Mouse (Mus musculus) embryonic facial prominence, embryonic 14.5 days (tissue): ENCODE measurements at regions not wholly inside any gene's neighbourhood (a gene's known extent, or its start where the extent isn't known, plus 50 kb on each side); places are given as distances from the start of the nearest gene placed in this dataset.

Experiments
- ATAC-seq: fragments of 200-750 bp; cut with Nextera tagmentation; 2 replicates; pipeline ENCODE4 v1.8.0; 2017; ENCODE audit warnings: low read depth, moderate number of reproducible peaks, moderate TSS enrichment
- DNase-seq: peaks from one replicate; pipeline ENCODE4 v3.0.0-alpha.2; 2015; ENCODE audit warnings: low spot score
- H3K27ac ChIP-seq: fragments of 300-500 bp; sonication (generic); replicated peaks from 2 replicates; pipeline ENCODE4 v1.5.1; 2014; ENCODE audit warnings: low read depth, mild to moderate bottlenecking, low read length, moderate library complexity
- H3K27me3 ChIP-seq: fragments of 300-500 bp; sonication (generic); replicated peaks from 2 replicates; pipeline ENCODE4 v1.6.1; 2014; ENCODE audit warnings: low read length; ENCODE audit not compliant: control insufficient read depth, insufficient read depth
- H3K36me3 ChIP-seq: fragments of 300-500 bp; sonication (generic); 2 replicates; pipeline ENCODE4 v1.6.1; 2014; ENCODE audit warnings: low read length, mixed read lengths; ENCODE audit not compliant: control insufficient read depth, insufficient read depth
- H3K4me1 ChIP-seq: fragments of 300-500 bp; sonication (generic); 2 replicates; pipeline ENCODE4 v1.6.1; 2014; ENCODE audit warnings: antibody characterized with exemption, low read length; ENCODE audit not compliant: control insufficient read depth, insufficient read depth
- H3K4me2 ChIP-seq: fragments of 300-500 bp; sonication (generic); 2 replicates; pipeline ENCODE4 v1.6.1; 2014; ENCODE audit warnings: low read depth, mild to moderate bottlenecking, low read length, moderate library complexity, mixed read lengths
- H3K4me3 ChIP-seq: fragments of 300-500 bp; sonication (generic); 2 replicates; pipeline ENCODE4 v1.5.1; 2014; ENCODE audit warnings: low read depth, mild to moderate bottlenecking, low read length
- H3K9ac ChIP-seq: fragments of 300-500 bp; sonication (generic); 2 replicates; pipeline ENCODE4 v1.6.1; 2014; ENCODE audit warnings: low read depth, mild to moderate bottlenecking, low read length, moderate library complexity, mixed read lengths
- H3K9me3 ChIP-seq: fragments of 300-500 bp; sonication (generic); 2 replicates; pipeline ENCODE4 v1.6.1; 2016; ENCODE audit warnings: low read length; ENCODE audit not compliant: control insufficient read depth
- WGBS: fragments of 180-500 bp; shearing (Covaris S2); extraction: QIAGEN DNeasy Blood & Tissue Kit; methylation state at CpG from one replicate; pipeline ENCODE4 v1.1.7; 2014; 5-methylcytosine and 5-hydroxymethylcytosine counted together

GRCm38 (mm10) chr13:3752334-3752733 lies 51.8 kb downstream of the Calml3 start:
- Histone ChIP-seq H3K9ac (no peak overlapping the region), H3K4me3 (no peak overlapping the region), H3K4me1 (peaks cover 19% of the 10 kb centered on the region), H3K27ac (no peak overlapping the region), H3K4me2 (no peak overlapping the region), H3K27me3 (no peaks in the 10 kb centered on the region), H3K36me3 (no peaks in the 10 kb centered on the region), H3K9me3 (no peaks in the 10 kb centered on the region)
- DNase-seq (no peak), ATAC-seq (no peak)
- WGBS, result 89% methylated on average over 5 of the region's 5 CpGs

DNA sequence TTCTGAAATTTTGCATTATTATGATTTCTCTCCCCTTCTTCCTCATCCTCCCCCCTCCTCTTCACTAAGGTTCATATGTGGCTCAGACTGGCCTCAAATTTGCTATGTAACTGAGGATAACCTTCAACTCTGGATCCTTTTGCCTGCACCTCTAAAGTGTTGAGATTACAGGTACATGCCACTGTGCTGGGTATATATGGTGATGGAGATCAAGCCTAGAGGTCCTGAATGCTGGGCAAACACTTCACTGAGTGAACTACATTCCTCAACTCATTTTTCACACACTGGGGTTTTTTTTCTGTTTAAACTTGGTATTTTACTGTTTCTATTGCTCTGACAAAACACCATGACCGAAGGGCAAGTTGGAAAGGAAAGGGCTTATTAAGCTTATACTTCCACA lies 52.9 kb downstream of the Calml3 start:
- no peak overlapping the region for H3K27ac ChIP-seq
- WGBS, result 79% methylated on average over 1 of the region's 1 CpGs
- ATAC-seq, result no peak
- H3K36me3 ChIP-seq, result no peaks in the 10 kb centered on the region
- no peaks in the 10 kb centered on the region for H3K27me3 ChIP-seq
- H3K4me2 ChIP-seq, result no peak overlapping the region
- peaks cover 29% of the 10 kb centered on the region for H3K4me1 ChIP-seq
- H3K9ac ChIP-seq, result no peak overlapping the region
- H3K4me3 ChIP-seq, result no peak overlapping the region
- no peaks in the 10 kb centered on the region for H3K9me3 ChIP-seq
- no peak for DNase-seq

DNA sequence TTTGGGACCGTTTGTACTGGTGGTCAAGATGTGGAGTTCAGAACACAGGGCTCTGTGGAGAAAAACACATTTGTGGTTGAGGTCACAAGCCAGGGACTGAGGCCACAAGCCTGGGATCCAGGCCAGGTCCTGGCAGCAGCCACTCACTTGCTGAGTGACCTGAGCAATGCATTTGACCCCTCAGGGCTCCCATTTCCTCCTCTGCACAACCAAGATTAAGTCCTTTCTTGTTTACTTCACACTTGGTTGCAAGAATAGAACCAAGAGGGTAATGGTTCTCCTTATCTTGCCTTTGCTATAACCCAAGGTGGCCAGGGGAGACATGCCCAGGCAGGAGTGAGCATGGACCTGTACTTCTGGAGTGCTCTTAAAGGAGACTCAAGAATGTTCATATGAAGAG lies 53.4 kb downstream of the Calml3 start:
- H3K4me3 ChIP-seq, result no peak overlapping the region
- H3K9ac ChIP-seq, result no peak overlapping the region
- H3K27ac ChIP-seq, result no peak overlapping the region
- 44% methylated on average over 1 of the region's 1 CpGs for WGBS
- H3K36me3 ChIP-seq, result no peaks in the 10 kb centered on the region
- DNase-seq, result no peak
- H3K4me1 ChIP-seq, result peaks cover 31% of the 10 kb centered on the region
- H3K4me2 ChIP-seq, result no peak overlapping the region
- no peak for ATAC-seq
- no peaks in the 10 kb centered on the region for H3K27me3 ChIP-seq
- no peaks in the 10 kb centered on the region for H3K9me3 ChIP-seq

DNA sequence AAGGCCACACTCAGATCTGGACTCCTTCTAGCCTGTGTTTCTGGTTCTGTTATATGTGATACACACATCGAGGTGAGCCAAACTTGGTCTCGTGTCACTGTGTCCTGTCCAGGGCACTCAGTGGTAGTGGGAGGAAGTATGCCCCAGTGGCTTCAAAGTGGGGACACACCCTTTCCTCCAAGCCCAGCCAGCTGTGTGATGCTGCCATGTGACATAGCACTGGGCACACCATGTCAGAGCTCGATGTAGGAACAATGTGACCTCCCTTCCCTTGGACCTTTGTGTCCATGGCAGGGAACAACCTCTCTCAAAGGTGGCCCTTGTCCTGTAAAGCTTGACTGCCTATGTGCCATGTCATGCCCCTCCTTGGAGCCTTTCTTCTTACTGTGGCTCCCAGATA lies 54.5 kb downstream of the Calml3 start:
- Histone ChIP-seq H3K27me3 (no peaks in the 10 kb centered on the region), H3K36me3 (no peaks in the 10 kb centered on the region), H3K4me1 (peaks cover 37% of the 10 kb centered on the region), H3K4me2 (no peak overlapping the region), H3K9ac (no peak overlapping the region), H3K27ac (no peak overlapping the region), H3K4me3 (no peak overlapping the region), H3K9me3 (no peaks in the 10 kb centered on the region)
- ATAC-seq (no peak), DNase-seq (no peak)
- 53% methylated on average over 3 of the region's 3 CpGs for WGBS

- ATAC-seq, result no peak
- Histone ChIP-seq H3K4me1 (peaks cover 41% of the 10 kb centered on the region), H3K36me3 (no peaks in the 10 kb centered on the region), H3K4me3 (no peak overlapping the region), H3K9ac (no peak overlapping the region), H3K9me3 (no peaks in the 10 kb centered on the region), H3K4me2 (no peak overlapping the region), H3K27ac (no peak overlapping the region), H3K27me3 (no peaks in the 10 kb centered on the region)
- 42% methylated on average over 5 of the region's 5 CpGs for WGBS
- peak; percentile 48 for DNase-seq
Measured at GRCm38 (mm10) chr13:3748859-3749258, 55.3 kb downstream of the Calml3 start.

GRCm38 (mm10) chr13:3746524-3746923 lies 57.6 kb downstream of the Calml3 start:
- Histone ChIP-seq H3K4me3 (no peak overlapping the region), H3K36me3 (no peaks in the 10 kb centered on the region), H3K4me1 (peaks cover 61% of the 10 kb centered on the region), H3K9ac (peak overlapping the region; percentile 21; the same call in 1 of the 2 replicates), H3K27me3 (no peaks in the 10 kb centered on the region), H3K9me3 (no peaks in the 10 kb centered on the region), H3K27ac (peak overlapping the region; percentile 88), H3K4me2 (no peak overlapping the region)
- 20% methylated on average over 10 of the region's 10 CpGs for WGBS
- ATAC-seq (no peak), DNase-seq (peak; percentile 90)

GRCm38 (mm10) chr13:3744870-3745269 lies 59.2 kb downstream of the Calml3 start:
- Histone ChIP-seq H3K27me3 (no peaks in the 10 kb centered on the region), H3K9ac (no peak overlapping the region), H3K36me3 (no peaks in the 10 kb centered on the region), H3K4me3 (no peak overlapping the region), H3K4me1 (peaks cover 52% of the 10 kb centered on the region), H3K4me2 (no peak overlapping the region), H3K27ac (no peak overlapping the region), H3K9me3 (no peaks in the 10 kb centered on the region)
- ATAC-seq (no peak), DNase-seq (no peak)
- 54% methylated on average over 3 of the region's 3 CpGs for WGBS

DNA sequence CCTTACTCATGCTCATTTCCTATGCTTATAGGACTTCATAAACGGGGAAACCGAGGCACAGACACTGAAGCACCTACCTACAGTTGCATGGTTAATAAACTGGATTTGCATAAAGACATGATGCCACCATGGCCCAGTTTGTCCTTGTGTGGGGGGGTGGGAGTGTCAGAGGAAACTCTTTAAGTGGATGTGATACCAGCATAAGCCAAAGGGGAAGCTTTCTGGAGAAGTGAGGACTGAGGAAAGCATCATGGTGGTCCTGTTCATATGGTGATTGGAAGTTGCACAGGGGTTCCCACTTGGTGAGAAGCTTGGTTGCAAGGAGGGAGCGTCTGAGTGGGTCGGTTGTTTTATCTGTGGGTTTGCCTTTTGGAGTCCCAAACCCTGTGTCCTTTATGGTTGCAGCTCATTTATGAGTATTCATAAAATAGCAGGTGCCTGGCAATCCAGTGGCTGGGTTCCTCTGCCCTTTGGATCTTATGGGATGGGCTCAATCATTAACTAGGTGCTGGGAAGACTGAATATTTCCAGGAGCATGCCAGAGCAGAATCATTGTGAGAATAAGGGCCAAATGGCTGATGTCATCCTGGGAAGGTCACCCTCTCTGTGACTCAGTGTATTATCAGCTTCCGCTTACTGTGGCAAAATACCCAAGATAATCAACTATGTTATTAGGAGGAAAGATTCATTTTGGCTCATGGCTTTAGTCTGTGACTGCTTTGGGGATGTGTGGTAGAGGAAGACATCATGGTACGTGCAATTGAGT lies 60.2 kb downstream of the Calml3 start:
- 79% methylated on average over 6 of the region's 6 CpGs for WGBS
- ATAC-seq (no peak), DNase-seq (no peak)
- no peaks in the 10 kb centered on the region for H3K27me3 ChIP-seq
- H3K9me3 ChIP-seq, result no peaks in the 10 kb centered on the region
- H3K27ac ChIP-seq, result peak overlapping the region; percentile 96
- H3K4me3 ChIP-seq, result no peak overlapping the region
- no peak overlapping the region for H3K4me2 ChIP-seq
- no peak overlapping the region for H3K9ac ChIP-seq
- peaks cover 49% of the 10 kb centered on the region for H3K4me1 ChIP-seq
- no peaks in the 10 kb centered on the region for H3K36me3 ChIP-seq

DNA sequence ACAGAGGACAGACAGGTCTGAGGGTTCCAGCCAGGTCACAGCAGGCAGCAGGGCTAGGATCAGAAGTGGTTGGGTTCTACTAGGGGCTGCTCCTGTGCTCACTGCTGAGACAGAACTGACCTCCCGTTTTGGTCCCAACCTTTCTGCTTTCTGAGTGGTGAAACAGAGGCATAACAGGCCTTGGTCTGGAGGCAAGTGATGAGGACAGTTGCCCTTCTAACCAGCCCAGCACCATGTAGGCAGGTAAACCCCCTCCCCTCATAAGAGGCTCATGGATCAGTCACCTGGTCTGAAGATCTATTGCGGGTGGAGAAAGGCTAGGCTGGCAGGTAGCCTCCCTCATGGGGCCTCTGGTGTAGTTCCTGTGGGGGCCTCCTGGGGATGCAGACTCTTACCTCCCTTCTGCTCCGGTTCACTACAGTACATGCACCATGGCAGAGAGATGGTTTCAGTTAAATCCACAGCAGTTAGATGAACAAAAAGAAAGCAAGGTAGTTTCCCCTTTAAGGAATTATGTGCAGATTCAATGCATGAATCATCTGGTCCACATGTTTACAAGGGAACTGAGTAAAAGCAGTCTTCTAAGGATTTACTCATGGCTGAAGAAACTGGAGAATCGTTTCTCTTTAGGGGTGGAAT lies 61.2 kb downstream of the Calml3 start:
- Histone ChIP-seq H3K27me3 (no peaks in the 10 kb centered on the region), H3K9ac (peak overlapping the region; percentile 38), H3K4me2 (peak overlapping the region; percentile 31), H3K36me3 (no peaks in the 10 kb centered on the region), H3K4me3 (no peak overlapping the region), H3K27ac (peak overlapping the region; percentile 96), H3K9me3 (no peaks in the 10 kb centered on the region), H3K4me1 (peaks cover 46% of the 10 kb centered on the region)
- ATAC-seq (peak; percentile 77), DNase-seq (peak; percentile 73)
- WGBS, result 9% methylated on average over 4 of the region's 4 CpGs
